Mouse (Mus musculus): ENCODE measurements around the gene Tectb. TPM values are rescaled to one million over a fixed set of nuclear protein-coding genes. Genes with fewer than 3 reads are reported as not detected.
A peak's percentile ranks its signal among the peaks of the same experiment; 100 is the strongest.

Tectb gene
- polyA plus RNA-seq, 1 experiment from 2014 or later = not detected

DNA sequence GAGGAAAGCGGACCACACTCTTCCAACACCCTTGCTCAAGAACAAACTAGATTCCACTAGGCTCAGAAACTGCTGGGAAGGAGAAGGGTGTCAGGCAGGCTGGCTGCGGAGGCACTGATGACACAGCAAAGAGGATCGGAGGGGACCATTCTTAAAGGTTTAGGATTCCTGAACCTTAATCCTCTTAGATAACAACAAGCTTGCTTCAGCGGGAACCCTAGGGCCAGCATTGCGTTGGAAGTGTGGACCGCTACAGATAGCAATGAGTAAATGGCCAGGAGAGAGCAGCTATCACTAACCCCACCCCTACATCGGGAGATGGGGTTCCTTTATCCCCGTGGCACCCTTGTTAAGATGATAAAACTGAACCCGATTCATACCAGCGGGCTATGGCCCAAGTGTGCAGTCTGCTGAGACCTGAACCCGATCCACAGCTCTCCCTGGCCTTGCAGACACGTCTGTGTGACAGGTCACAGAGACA is 38.2 kb downstream of the Tectb start:
- no peak for DNase-seq (ENCODE audit: low spot score)
- 24% methylated on average over 12 of the region's 12 CpGs for WGBS
- peaks cover 11% of the 10 kb centered on the region; the same call in 1 of the 2 replicates for H3K27me3 ChIP-seq (ENCODE audit: insufficient read depth, poor library complexity, severe bottlenecking)
- peak overlapping the region; percentile 53 for H3K4me3 ChIP-seq
- H3K9me3 ChIP-seq = no peaks in the 10 kb centered on the region
- peaks cover 7% of the 10 kb centered on the region for H3K4me1 ChIP-seq (replicated peaks)
- peak overlapping the region; percentile 54; the same call in 1 of the 2 replicates for H3K27ac ChIP-seq
- H3K36me3 ChIP-seq = no peaks in the 10 kb centered on the region

DNA sequence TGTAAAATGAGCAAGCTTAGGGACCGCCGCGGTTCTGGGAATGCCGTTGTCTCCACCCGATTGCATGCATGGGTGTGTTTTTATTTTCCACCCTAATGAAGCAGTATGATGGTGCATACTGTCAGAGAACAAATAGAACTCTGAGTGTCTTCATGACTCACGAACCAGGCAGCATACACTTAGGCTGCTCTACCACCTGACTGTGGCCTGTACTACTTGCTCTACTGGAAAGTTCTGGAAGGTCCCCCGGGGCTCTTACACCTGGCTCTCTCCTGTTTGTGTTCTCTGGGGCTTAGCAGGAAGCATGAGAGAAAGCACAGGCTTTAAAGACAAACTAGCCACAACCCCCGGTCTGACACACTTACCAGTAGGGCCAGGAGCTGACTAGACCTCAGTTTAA is 38.8 kb downstream of the Tectb start:
- H3K27me3 ChIP-seq (ENCODE audit: insufficient read depth, poor library complexity, severe bottlenecking) = peaks cover 11% of the 10 kb centered on the region; the same call in 1 of the 2 replicates
- 78% methylated on average over 8 of the region's 8 CpGs for WGBS
- no peak for DNase-seq (ENCODE audit: low spot score)
- H3K36me3 ChIP-seq = no peaks in the 10 kb centered on the region
- no peaks in the 10 kb centered on the region for H3K9me3 ChIP-seq
- no peak overlapping the region for H3K27ac ChIP-seq
- peaks cover 7% of the 10 kb centered on the region for H3K4me1 ChIP-seq (replicated peaks)
- no peak overlapping the region for H3K4me3 ChIP-seq

DNA sequence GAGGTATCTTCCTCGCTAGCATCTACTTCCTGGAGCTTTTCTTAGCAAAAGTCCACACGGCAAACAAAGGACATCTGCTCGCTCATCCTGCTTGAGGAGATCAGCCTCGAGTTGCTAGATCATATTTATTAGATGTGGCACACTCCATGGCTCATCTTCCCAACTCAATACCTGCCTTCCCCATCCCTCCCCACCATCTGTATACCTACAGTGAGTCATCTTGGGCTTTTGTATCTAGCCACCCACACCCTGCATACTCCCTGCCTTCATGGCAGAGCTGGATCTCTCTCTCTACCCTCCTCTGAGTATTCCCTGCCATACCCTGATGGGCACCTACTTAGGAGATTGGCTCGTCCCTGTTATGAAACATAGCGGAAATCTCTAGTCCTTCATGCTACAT is 40.7 kb downstream of the Tectb start:
- Histone ChIP-seq H3K9me3 (no peaks in the 10 kb centered on the region), H3K36me3 (no peaks in the 10 kb centered on the region), H3K27me3 (ENCODE audit: insufficient read depth, poor library complexity, severe bottlenecking) (peaks cover 11% of the 10 kb centered on the region; the same call in 1 of the 2 replicates), H3K4me3 (no peak overlapping the region), H3K4me1 (replicated peaks) (peaks cover 7% of the 10 kb centered on the region), H3K27ac (no peak overlapping the region)
- WGBS = 87% methylated on average over 6 of the region's 6 CpGs
- DNase-seq (ENCODE audit: low spot score) = no peak

DNA sequence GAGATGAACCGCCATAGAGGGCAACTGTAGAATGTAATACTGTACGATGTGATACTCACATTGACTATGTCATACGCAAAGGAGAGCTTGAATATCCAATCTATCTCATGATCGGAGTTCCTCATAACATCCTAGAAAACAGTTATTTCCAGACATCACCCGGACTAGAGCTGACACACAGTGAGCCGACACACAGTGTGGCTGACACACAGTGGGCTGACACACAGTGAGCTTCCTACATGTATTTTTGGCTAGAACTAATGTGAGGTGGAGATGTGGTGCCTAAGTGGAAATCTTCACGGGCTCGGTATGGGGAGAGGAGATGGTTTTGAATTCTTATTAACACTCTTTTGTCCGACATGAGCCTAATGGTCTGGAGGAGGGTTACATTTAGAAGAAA is 41.7 kb downstream of the Tectb start:
- H3K27me3 ChIP-seq (ENCODE audit: insufficient read depth, poor library complexity, severe bottlenecking) = peaks cover 11% of the 10 kb centered on the region; the same call in 1 of the 2 replicates
- no peaks in the 10 kb centered on the region for H3K36me3 ChIP-seq
- WGBS = 93% methylated on average over 9 of the region's 9 CpGs
- peaks cover 7% of the 10 kb centered on the region for H3K4me1 ChIP-seq (replicated peaks)
- DNase-seq (ENCODE audit: low spot score) = no peak
- H3K9me3 ChIP-seq = no peaks in the 10 kb centered on the region
- H3K27ac ChIP-seq = no peak overlapping the region
- H3K4me3 ChIP-seq = no peak overlapping the region

DNA sequence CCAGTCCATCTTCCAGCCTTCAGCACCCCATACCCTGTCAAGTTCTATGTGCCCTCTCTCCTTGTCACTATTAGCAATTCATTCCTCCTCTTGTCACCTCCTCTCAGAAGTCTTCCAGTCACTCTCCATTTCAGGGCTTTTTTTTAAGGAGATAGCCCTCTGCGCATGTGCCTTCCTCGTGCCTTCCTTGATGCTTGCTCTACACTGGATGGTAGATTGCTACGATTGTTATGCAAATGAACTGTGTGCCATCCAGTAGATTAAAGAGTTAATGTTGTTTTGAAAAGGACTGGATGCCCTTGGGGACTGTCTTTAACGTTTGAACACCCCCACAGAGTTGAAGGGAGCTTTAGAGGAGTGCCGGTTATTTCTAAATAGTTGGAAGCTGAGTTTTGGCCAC is 46.1 kb downstream of the Tectb start:
- 71% methylated on average over 5 of the region's 5 CpGs for WGBS
- DNase-seq (ENCODE audit: low spot score) = no peak
- Histone ChIP-seq H3K4me1 (replicated peaks) (no peaks in the 10 kb centered on the region; the same call in 1 of the 2 replicates), H3K9me3 (no peaks in the 10 kb centered on the region), H3K4me3 (no peak overlapping the region), H3K27ac (no peak overlapping the region), H3K36me3 (no peaks in the 10 kb centered on the region), H3K27me3 (ENCODE audit: insufficient read depth, poor library complexity, severe bottlenecking) (no peaks in the 10 kb centered on the region)

DNA sequence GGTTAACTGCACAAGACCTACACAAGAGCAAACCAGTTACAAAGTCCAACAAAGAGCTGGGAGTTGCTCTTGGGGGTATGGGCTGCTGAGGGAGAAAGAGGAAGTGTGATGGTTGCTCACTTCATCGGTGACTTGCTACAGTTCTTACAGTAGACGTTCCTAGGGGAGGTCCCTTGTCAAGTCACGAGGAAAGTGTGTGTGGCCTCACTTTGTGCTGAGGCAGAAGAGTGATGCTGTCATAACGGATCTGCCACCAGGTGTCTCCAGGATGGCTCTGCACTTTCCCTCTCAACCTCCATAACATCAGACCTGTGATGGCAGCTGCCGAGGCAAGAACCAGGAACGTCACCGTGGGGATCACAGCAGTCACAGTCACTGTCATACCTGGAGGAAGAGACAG is 46.6 kb downstream of the Tectb start:
- no peaks in the 10 kb centered on the region for H3K36me3 ChIP-seq
- peaks cover 2% of the 10 kb centered on the region; the same call in 1 of the 2 replicates for H3K4me1 ChIP-seq (replicated peaks)
- H3K4me3 ChIP-seq = no peak overlapping the region
- no peak overlapping the region for H3K27ac ChIP-seq
- no peak for DNase-seq (ENCODE audit: low spot score)
- 89% methylated on average over 7 of the region's 7 CpGs for WGBS
- H3K9me3 ChIP-seq = no peaks in the 10 kb centered on the region
- H3K27me3 ChIP-seq (ENCODE audit: insufficient read depth, poor library complexity, severe bottlenecking) = no peaks in the 10 kb centered on the region

DNA sequence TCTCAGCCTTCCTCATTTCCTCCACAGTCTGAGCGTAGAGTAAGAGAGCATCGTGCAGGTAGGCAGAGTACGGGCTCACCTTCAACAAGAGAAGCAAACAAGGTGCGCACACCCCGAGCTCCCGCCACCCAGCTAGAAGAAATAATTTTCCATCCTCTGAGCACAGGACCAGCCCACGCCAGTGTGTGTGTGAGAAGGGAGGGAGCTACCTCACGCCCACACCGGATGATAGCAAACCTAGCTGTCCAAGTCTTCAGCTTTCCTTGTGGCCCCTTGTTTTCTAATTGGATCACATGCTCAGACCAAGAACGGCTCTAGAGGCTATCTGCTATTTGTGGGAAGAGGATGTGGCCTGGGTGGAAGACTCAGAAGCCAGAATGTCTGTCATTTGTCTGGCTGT is 50.5 kb downstream of the Tectb start:
- WGBS = 88% methylated on average over 10 of the region's 10 CpGs
- H3K4me1 ChIP-seq (replicated peaks) = peaks cover 3% of the 10 kb centered on the region; the same call in 1 of the 2 replicates
- H3K36me3 ChIP-seq = no peaks in the 10 kb centered on the region
- H3K27ac ChIP-seq = no peak overlapping the region
- DNase-seq (ENCODE audit: low spot score) = no peak
- H3K27me3 ChIP-seq (ENCODE audit: insufficient read depth, poor library complexity, severe bottlenecking) = no peaks in the 10 kb centered on the region
- H3K9me3 ChIP-seq = no peaks in the 10 kb centered on the region
- no peak overlapping the region for H3K4me3 ChIP-seq

DNA sequence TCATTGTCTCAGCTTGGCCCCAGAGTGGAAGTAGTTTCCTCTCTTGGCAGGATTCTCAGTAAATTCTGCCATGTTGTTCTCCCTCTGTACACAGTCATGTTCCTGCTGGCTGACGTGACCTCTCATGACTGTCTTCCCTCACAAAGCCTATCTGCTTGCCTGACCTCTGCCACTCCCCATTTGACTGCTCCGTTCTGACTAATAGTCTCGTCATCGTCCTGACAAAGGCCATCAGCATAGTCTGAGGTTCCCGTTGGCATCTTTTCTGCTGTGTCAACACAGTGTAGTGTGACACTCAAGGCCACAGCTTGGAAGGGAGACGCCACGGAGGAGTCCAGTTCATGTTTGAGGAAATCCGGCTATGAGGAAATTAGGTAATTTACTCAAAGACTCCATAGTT is 51.6 kb downstream of the Tectb start:
- H3K27ac ChIP-seq = no peak overlapping the region
- no peak for DNase-seq (ENCODE audit: low spot score)
- H3K9me3 ChIP-seq = no peaks in the 10 kb centered on the region
- WGBS = 51% methylated on average over 8 of the region's 8 CpGs
- peaks cover 3% of the 10 kb centered on the region; the same call in 1 of the 2 replicates for H3K4me1 ChIP-seq (replicated peaks)
- H3K27me3 ChIP-seq (ENCODE audit: insufficient read depth, poor library complexity, severe bottlenecking) = no peaks in the 10 kb centered on the region
- H3K36me3 ChIP-seq = no peaks in the 10 kb centered on the region
- no peak overlapping the region for H3K4me3 ChIP-seq

DNA sequence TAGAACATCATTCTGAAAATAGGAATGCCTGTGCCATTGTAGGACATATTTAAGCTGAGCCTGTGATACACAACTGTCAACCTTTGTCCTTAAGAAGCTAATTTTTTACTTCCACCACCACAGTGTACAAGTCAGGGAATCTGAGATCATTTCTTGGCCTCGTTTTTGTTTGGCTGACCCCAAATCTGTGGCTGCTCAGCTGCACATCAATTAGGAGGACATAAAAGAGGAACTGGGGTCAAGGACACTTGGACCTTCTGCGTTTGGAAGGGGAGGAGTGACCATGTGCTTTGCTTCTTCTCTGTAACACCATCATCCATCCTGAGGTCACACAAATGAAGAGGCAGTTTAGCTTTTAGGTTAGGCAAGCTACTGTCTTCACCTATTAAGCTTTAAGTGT is 55.5 kb downstream of the Tectb start:
- no peak overlapping the region for H3K4me3 ChIP-seq
- no peak for DNase-seq (ENCODE audit: low spot score)
- no peaks in the 10 kb centered on the region for H3K27me3 ChIP-seq (ENCODE audit: insufficient read depth, poor library complexity, severe bottlenecking)
- 56% methylated on average over 2 of the region's 2 CpGs for WGBS
- no peaks in the 10 kb centered on the region for H3K36me3 ChIP-seq
- H3K27ac ChIP-seq = no peak overlapping the region
- no peaks in the 10 kb centered on the region for H3K9me3 ChIP-seq
- peaks cover 3% of the 10 kb centered on the region; the same call in 1 of the 2 replicates for H3K4me1 ChIP-seq (replicated peaks)

DNA sequence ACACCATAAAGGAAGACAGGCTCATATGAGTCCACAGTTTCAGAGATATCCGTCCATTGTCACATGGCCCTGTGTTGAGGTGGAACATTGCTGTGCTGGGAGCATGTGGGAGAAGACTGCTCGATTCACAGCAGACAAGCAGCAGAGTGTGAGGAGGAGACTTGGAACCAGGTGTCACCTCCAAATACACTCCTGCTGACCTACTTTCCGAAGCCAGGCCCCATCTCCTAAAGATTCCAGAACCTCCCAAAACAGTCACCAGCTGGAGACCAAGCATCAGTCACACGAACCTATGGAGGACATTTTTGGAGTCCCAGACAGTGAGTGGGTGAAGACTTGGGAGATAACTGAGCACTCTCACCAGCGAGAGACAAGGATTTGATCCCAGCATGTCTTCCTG is 56.0 kb downstream of the Tectb start:
- no peaks in the 10 kb centered on the region for H3K27me3 ChIP-seq (ENCODE audit: insufficient read depth, poor library complexity, severe bottlenecking)
- H3K27ac ChIP-seq = no peak overlapping the region
- no peaks in the 10 kb centered on the region for H3K36me3 ChIP-seq
- no peaks in the 10 kb centered on the region for H3K9me3 ChIP-seq
- no peak for DNase-seq (ENCODE audit: low spot score)
- no peak overlapping the region for H3K4me3 ChIP-seq
- 0 out of 2 replicates have a peak, but pooled peaks cover 3% of the 10 kb centered on the region for H3K4me1 ChIP-seq (replicated peaks)
- WGBS = 83% methylated on average over 5 of the region's 5 CpGs

DNA sequence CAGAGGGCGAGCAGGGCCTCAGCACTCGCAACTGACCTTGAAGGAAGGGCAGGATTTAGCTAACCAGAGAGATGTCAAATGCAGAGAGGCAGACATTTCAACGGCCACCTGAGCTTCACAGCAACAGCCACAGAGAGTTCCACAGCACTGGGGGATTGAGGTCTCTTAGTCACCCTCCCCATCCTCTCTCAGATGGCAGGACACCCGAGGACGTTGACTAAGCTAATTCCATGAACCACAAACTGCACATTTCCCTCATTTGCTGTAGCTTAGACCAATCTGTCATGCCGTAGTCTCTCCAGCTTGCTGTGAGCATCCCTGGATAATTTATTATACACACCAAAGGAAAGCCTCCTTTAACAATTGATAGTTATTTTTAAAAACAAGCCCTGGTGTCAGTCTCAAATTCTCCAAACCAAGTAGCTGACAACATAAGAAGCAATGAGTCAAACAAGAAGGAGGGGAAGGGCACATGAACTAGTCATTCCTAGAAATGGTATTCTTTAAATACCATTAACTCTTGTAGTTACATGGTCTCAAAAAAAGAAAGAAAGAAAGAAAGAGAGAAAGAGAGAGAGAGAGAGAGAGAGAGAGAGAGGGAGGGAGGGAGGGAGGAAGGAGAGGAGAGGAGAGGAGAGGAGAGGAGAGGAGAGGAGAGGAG is 59.4 kb downstream of the Tectb start:
- Histone ChIP-seq H3K36me3 (no peaks in the 10 kb centered on the region), H3K9me3 (no peaks in the 10 kb centered on the region), H3K27ac (no peak overlapping the region), H3K27me3 (ENCODE audit: insufficient read depth, poor library complexity, severe bottlenecking) (no peaks in the 10 kb centered on the region), H3K4me3 (no peak overlapping the region), H3K4me1 (replicated peaks) (peaks cover 2% of the 10 kb centered on the region; the same call in 1 of the 2 replicates)
- DNase-seq (ENCODE audit: low spot score) = no peak
- WGBS = 83% methylated on average over 6 of the region's 6 CpGs

DNA sequence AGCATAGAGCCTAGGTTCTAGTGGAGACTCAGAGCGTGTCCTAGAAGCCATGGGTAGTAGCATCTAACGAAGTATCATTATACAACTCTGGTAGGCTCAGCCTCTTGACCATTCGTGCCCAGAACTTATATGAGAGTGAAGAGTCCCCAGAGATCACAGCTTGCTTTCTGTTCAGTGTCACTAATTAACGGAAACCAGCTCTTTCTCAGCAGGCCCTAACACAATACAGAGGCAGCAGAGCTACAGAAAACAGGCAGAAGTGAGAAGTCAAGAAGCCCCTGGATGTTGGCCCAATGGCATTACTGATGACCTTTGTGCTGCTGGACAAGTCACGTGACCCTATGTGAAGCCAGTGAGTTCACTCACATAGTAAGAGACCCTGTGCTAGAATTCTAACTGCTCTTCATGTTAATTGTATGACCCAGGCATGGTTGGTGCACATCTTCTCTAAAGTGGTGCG is 60.7 kb downstream of the Tectb start, which contains the start of gene Gucy2g:
Gene Gucy2g, minus strand, starts transcription at position 51 of the 460 bp plus-strand sequence.
- no peak within 1 kb of the TSS for H3K4me3 ChIP-seq
- H3K9me3 ChIP-seq = no peaks in the 10 kb centered on the region
- WGBS = 69% methylated on average over 6 of the region's 6 CpGs
- H3K36me3 ChIP-seq = no peaks in the 10 kb centered on the region
- H3K27ac ChIP-seq = no peak within 1 kb of the TSS
- no peak for DNase-seq (ENCODE audit: low spot score)
- H3K27me3 ChIP-seq (ENCODE audit: insufficient read depth, poor library complexity, severe bottlenecking) = no peaks in the 10 kb centered on the region; the same call in 1 of the 2 replicates
- H3K4me1 ChIP-seq (replicated peaks) = peaks cover 4% of the 10 kb centered on the region; the same call in 1 of the 2 replicates

DNA sequence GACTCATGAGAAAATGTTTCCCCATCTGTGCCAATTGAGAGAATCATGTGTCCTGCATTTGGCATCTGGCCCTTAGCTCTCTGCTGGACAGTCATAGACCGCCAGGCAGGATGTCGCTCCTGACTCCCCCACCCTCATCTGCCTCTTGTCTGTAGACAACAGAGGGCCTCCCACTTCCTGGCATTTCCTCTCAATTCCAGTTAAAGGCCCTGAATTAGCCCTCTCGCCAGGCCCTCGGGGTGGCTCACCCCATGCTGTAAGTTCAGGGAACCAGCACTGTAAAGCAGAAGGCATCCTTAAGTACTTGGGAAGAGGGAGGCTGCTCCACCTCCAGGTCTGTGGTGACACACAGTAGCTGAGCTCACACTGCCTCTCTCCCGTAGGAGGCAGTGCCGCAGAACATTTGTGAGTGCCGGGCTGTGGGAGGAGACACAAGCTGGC is 64.3 kb downstream of the Tectb start:
- Histone ChIP-seq H3K27ac (peak overlapping the region; percentile 60; the same call in 1 of the 2 replicates), H3K36me3 (no peaks in the 10 kb centered on the region), H3K27me3 (ENCODE audit: insufficient read depth, poor library complexity, severe bottlenecking) (no peaks in the 10 kb centered on the region; the same call in 1 of the 2 replicates), H3K4me3 (no peak overlapping the region), H3K4me1 (replicated peaks) (peaks cover 4% of the 10 kb centered on the region; the same call in 1 of the 2 replicates), H3K9me3 (no peaks in the 10 kb centered on the region)
- DNase-seq (ENCODE audit: low spot score) = peak; percentile 17
- 26% methylated on average over 7 of the region's 7 CpGs for WGBS
